Mouse (Mus musculus): ENCODE results near the gene Slc1a7.

The Slc1a7 gene

GRCm38 (mm10) chr4:108015067-108015765, 47.1 kb downstream of the Slc1a7 start:
- no peak for DNase-seq

DNA sequence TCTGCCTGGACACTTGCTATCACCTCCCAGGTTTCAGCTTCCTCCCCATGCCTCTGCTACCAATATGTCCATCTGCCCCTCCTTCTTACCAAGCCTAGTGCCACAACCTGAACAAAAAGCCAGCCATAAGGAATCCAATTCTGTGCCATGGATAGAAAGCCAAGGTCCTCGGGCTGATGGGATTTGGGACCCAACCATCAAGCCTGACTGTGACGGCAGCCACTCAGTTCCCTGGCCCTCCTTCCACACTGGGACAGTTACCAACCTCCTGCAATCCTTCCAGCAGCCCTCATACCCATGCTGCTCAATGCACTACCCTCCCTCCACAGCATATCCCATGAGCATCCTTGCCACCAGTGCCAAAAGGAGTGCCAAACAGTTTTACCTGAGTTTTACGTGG, 48.2 kb downstream of the Slc1a7 start:
- peak; percentile 83 for DNase-seq

DNA sequence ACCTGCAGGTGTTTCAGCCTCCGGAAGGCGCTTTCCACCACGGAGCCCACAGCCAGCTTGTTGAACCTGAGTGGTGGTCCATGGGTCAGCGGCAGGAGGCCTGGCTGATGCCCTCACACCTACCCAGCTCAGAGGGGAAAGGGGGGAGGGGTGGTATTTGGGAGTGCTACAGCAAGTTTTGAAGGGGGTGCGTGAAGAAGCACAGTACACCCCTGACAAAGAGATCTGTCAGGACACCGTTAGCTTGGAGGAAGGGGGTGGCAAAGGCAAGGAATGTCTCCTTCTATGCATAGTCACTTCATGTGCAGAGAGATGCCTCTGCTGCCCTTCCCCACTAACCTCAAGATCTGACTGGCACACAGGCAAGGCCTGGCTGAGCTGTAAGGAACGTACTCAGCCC, 49.7 kb downstream of the Slc1a7 start:
- DNase-seq, result no peak

- no peak for DNase-seq
Observed at GRCm38 (mm10) chr4:108018241-108018923, 50.2 kb downstream of the Slc1a7 start.

DNA sequence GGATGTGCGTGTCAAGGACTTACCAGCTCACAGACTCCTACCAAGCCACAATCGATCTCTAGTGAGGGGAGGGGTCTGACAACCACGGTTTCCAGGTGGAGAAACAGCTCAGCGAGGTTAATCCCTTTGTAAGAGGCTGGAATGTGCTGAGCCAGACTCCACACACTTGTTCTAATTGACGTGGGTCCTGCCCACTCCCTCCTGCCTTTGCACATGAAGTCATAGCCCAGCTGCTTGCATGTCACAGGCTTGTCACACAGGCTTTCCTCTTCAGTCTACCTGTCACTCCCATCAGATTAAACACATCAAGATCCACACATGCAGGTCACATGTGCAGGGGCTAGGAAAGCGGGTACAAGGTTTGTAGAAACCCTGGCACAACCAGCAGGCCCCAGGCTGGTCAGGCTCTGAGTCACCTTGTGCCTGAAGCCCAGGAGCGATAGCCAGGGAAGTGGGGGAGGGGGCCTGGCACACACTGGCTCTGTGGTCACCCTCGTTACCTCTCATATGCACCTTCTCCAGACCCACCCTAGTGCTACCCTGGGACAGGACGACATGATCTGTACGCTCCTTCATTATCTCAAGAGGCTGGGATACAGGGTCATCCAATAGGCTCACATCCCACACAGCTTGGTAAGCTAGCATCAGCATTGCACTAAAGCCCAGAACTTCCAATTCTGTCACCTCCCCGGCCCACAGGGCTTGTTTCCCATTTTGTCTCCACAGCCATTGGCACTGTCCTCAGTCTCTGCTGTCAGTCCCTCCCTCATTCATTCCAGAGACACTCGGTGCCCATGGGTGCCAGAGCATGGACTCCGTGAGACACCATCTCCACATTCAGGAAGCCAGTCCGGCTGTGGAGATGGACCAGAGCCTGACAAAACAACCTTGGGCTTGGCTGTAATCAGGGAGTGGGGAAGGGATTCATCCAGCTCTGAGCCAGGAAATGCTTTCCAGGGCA, 51.1 kb downstream of the Slc1a7 start:
- peak; percentile 44 to 48 for DNase-seq

DNA sequence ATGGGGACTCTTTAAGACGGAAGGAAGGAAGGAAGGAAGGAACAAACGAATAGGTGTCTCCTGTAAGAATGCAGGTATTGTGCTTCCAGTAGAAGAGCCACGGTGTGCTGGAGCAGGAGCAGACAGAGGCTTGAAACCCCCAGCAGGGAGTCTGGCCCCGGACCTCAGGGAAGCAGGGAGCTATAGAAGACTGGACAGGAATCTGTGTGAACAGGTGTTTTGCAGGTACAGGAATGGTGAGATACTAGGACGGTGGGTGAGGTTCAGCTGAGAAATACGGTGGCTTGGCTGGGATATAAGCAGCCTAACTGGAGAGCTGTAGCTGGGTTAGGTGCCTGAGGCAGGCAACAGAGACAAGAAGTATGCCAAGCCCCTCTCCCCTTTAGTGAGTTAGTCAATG, 52.0 kb downstream of the Slc1a7 start:
- no peak for DNase-seq

DNA sequence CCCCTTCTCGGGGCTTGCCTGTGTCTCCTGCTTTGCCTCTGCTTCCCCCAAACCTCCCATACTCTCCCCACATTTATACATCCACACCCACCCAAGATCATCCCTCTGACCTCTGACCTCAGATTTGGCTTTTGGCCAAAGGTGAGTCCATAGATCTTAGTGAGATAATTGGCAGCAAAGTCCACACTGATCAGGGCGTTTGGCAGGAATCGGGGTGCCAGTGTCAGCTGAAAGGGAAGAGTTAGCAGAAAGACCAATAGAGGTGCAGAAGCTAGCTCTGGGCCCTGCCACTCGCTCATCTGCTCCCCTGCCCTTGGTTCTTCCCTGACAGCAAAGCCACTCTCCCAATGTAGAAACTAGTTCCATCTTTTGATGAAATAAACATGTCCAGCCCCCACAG, 55.1 kb downstream of the Slc1a7 start:
- DNase-seq, result no peak

DNA sequence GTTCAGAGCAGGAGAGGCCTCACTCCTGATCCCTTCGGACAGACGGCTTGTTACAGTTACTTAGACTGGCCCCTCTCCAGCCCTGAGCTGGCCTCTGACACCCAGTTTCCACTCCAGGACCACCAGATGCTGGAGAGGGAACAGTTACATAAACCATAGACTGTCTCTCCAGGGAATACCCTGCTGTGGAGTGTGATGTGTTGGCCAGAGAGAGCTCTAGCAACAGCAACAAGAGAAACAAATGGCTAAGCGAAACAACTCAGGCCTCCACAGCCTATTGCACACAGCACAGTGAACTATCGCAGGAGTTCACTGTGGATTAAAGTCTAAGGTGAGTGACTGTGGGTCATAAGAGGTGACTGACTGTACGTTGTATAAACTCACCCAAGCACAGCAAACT, 56.5 kb downstream of the Slc1a7 start:
- DNase-seq, result no peak

GRCm38 (mm10) chr4:108025269-108025668, 57.1 kb downstream of the Slc1a7 start:
- no peak for DNase-seq

GRCm38 (mm10) chr4:108026193-108026592, 58.1 kb downstream of the Slc1a7 start:
- DNase-seq, result no peak

- no peak for DNase-seq
Observed at GRCm38 (mm10) chr4:108030888-108031501, 62.9 kb downstream of the Slc1a7 start.

DNA sequence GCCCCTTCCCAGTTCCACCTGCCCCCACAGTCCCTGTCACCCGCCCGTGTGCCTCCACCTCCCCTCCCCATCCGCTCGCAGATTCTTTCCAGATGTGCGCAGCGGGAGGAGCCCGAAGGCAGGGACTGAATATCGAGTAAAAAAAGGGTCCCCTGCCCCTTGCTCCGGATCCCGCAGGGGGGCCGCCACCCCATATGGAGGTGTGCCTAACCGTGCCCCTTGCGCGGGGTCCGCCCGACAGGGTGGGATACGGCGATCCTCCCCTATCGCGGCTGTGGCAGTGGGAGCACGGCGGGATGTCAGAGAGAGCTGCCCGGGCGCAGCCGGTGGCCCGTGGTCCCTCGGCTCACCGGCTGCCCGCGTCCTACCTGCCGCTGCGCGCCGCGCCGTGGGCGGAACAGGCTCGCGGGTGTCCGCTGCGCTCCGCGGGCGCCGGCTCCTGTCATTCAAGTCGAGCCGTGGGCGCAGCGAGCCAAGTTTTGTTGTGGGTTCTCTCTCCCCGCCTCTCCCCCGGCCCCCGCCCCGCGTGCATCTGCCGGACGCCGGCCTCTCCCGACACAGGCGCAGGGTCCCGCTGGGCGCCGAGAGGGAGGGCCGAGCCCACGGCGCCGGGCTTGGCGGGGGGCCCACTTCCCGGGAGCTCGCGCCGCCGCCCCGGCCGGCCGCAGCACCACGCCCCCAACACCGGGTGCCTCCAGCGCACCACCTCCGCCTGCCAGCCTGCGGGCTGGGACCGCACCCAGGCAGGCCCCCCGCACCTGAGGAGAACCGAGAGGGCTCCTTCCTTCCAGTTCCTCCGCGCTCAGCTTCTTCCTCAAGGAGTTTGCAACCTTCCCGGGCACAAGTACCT, 63.6 kb downstream of the Slc1a7 start:
- DNase-seq, result peak; percentile 39 to 60

GRCm38 (mm10) chr4:108032352-108032849, 64.3 kb downstream of the Slc1a7 start:
- no peak for DNase-seq

- DNase-seq, result no peak
Observed at GRCm38 (mm10) chr4:108033041-108033764, 65.1 kb downstream of the Slc1a7 start.

GRCm38 (mm10) chr4:108037027-108037426, 68.9 kb downstream of the Slc1a7 start:
- no peak for DNase-seq

GRCm38 (mm10) chr4:108045136-108046107, 77.3 kb downstream of the Slc1a7 start:
- peak; percentile 39 to 49 for DNase-seq

- peak; percentile 69 to 79 for DNase-seq
Observed at GRCm38 (mm10) chr4:108046136-108046535, 78.0 kb downstream of the Slc1a7 start.

DNA sequence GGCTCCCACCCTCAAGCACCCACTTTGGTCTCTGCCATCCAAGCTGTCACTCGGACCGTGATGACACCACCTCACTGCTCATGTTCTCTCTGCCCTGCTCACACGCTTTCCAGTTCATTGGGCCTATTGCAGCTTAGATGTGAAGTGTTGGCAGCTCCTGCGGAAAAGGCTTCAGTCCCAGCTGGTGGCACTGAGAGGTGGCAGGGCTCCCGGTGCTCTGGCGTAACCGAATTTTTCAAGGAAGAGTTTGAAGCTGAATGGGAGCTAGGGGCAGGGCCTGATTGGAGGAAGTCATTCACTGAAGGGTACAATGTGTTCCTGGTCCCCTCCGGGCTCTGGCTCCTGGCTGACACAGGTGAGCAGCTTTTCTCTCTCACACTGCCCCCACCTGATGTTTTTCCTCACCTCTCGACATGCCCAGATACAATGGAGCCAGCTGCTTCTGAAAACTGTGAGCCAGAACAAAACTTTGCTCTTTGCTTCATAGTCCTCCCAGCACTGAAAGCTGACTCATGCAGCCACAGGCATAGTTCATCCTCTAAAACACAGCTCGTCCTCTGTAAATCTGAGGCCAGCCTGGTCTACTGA, 83.6 kb downstream of the Slc1a7 start:
- peak; percentile 70 to 76 for DNase-seq

DNA sequence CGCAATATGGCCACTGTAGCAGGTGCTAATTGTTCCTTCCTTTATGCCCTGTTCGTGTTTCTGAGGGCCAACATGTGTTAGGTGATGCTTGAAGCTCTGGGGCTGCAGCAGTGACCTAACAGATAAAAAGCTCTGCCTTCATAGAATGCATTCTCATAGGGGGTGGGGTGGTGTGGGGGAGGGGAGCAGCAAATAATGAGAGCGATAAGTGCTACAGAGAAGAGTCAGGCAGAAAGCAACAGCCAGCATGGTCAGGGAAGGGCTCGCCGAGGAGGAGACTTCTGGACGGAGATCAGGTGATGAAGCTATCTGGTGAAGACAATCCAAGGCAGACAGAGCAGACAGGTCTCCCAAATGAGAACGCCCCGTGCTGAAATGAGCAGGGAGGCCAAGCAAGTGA, 84.5 kb downstream of the Slc1a7 start:
- DNase-seq, result no peak
